Mouse (Mus musculus) midbrain, embryonic 10.5 days (tissue): ENCODE data around the gene Ugt1a8. TPM values are rescaled to one million over a fixed set of nuclear protein-coding genes. Genes with fewer than 3 reads are reported as not detected.

ENCODE experiments used
- DNase-seq: peaks from one replicate; pipeline ENCODE4 v3.0.0-alpha.2; 2017; ENCODE audit warnings: low spot score
- H3K27ac ChIP-seq: fragments of 300-500 bp; sonication (generic); replicated peaks from 2 replicates; pipeline ENCODE4 v1.5.1; 2016; ENCODE audit warnings: mild to moderate bottlenecking
- H3K27me3 ChIP-seq: fragments of 300-500 bp; sonication (generic); 2 replicates; pipeline ENCODE4 v1.6.1; 2016; ENCODE audit warnings: low read depth, mild to moderate bottlenecking; ENCODE audit not compliant: poor library complexity, severe bottlenecking
- H3K36me3 ChIP-seq: fragments of 300-500 bp; sonication (generic); 2 replicates; pipeline ENCODE4 v1.6.1; 2016; ENCODE audit warnings: mild to moderate bottlenecking, moderate library complexity
- H3K4me1 ChIP-seq: fragments of 300-500 bp; sonication (generic); 2 replicates; pipeline ENCODE4 v1.6.1; 2016
- H3K4me3 ChIP-seq: fragments of 300-500 bp; sonication (generic); 2 replicates; pipeline ENCODE4 v1.5.1; 2016; ENCODE audit warnings: mild to moderate bottlenecking, moderate library complexity
- H3K9me3 ChIP-seq: fragments of 300-500 bp; sonication (generic); replicated peaks from 2 replicates; pipeline ENCODE4 v1.6.1; 2016; ENCODE audit warnings: mild to moderate bottlenecking
- WGBS: fragments of 180-500 bp; shearing (Covaris S2); methylation state at CpG from one replicate; pipeline ENCODE4 v1.1.7; 2016; 5-methylcytosine and 5-hydroxymethylcytosine counted together
- polyA plus RNA-seq: library from polyadenylated mRNA; unstranded; fragments of >200 nt; fragmentation: Nextera tagmentation; extraction: Ambion mirVana; gene quantifications from 2 replicates; pipeline ENCODE4 v1.2.1, GENCODE M21; 2016

Ugt1a8 gene
- polyA plus RNA-seq, 1 experiment from 2014 or later = not detected

DNA sequence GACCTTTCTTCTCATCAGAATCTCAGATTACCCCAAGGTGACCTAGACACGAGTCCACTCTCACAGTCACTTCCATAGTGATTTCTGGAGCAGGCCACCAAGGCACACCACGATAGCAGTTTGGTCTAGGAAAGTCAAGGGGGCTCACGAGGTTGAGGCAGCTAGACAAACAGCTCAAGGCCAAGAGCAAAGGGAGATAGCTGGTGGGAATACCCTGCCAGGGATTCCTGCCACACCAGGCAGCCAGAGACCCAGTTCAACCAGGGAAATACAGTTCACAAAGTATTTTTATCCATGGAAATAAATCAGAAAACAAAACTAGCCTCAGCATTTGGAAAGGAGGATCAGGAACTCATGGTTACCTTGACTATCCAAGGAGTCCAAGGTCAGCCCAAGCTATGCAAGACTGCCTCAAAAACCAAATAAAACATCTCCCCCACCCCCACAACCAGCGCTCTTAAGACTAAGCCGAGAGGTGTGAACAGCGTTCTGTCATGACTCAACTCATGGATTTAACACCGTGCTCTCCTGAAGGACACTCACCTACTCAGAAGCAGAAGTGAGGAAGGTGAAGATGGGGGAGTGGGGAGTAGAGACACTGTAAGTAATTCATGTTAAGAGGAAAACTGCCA is 176.7 kb downstream of the Ugt1a8 start:
- H3K27ac ChIP-seq = no peak overlapping the region
- 87% methylated on average over 7 of the region's 7 CpGs for WGBS
- H3K36me3 ChIP-seq = peaks cover 100% of the 10 kb centered on the region
- H3K27me3 ChIP-seq = no peaks in the 10 kb centered on the region
- no peaks in the 10 kb centered on the region for H3K4me1 ChIP-seq
- peaks cover 87% of the 10 kb centered on the region for H3K9me3 ChIP-seq
- no peak for DNase-seq
- no peak overlapping the region for H3K4me3 ChIP-seq

DNA sequence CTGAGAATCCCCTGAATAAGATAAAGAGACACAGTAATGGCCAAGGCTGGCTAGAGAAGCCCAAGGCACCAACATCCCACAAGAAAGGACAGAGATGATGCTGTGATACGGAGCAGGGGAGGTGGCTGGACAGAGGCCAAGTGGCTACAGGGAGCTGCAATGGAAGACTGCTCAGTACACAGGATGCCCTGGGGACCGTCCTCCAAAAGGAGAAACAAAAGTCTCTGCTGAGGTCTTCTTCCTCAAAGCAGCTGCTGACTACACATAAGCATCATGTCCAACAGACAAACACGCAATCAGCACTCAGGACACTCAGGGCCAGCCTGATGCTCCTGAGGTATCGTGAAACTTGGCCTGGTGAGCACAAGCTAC is 177.2 kb downstream of the Ugt1a8 start:
- H3K9me3 ChIP-seq = peaks cover 82% of the 10 kb centered on the region
- no peak overlapping the region for H3K4me3 ChIP-seq
- no peak for DNase-seq
- H3K27me3 ChIP-seq = no peaks in the 10 kb centered on the region
- no peaks in the 10 kb centered on the region for H3K4me1 ChIP-seq
- H3K27ac ChIP-seq = no peak overlapping the region
- peaks cover 100% of the 10 kb centered on the region for H3K36me3 ChIP-seq
- 79% methylated on average over 4 of the region's 4 CpGs for WGBS

DNA sequence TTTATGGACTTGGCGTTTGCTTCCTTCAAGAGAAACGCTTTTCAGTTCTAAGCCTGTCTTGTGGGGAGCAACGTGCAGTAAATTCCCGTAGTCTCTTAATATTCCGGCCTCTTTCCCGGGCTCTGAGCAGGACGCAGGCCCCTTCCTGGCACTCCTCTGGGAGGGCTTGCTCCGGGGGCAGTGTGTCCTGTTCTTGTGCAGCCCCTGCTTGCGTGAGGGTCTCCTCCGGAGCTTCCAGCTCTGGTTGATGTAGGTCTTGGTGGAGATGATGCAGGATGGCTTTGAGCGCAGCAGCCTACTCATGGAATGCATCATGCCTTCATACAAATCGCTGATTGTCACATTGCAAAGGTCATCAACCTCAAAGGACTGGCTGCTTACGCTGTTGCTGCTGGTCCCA is 178.5 kb downstream of the Ugt1a8 start:
- H3K27me3 ChIP-seq = no peaks in the 10 kb centered on the region
- no peak overlapping the region for H3K4me3 ChIP-seq
- no peaks in the 10 kb centered on the region for H3K4me1 ChIP-seq
- H3K36me3 ChIP-seq = peaks cover 96% of the 10 kb centered on the region
- H3K27ac ChIP-seq = no peak overlapping the region
- 90% methylated on average over 13 of the region's 13 CpGs for WGBS
- DNase-seq = no peak
- peaks cover 69% of the 10 kb centered on the region for H3K9me3 ChIP-seq

DNA sequence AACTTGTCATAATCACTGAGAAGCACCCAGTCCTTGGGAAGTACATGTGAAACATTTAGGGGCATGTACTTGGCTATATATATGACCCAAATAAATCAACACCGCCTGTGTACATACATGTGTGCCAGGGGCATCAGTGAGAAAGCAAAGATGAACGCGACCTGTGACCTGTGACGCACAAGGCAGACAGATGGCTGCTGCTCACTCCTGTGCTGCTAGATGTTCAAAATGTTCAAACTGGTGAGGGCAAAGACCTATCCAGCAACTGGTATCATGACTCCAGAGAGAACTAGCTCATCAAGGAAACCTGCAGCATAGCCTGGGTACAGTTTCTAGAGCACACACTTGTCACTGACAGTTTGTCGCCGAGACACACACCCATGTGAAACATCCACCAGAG is 179.9 kb downstream of the Ugt1a8 start:
- Histone ChIP-seq H3K36me3 (peaks cover 96% of the 10 kb centered on the region), H3K4me1 (no peaks in the 10 kb centered on the region), H3K4me3 (no peak overlapping the region), H3K27ac (no peak overlapping the region), H3K9me3 (peaks cover 61% of the 10 kb centered on the region), H3K27me3 (no peaks in the 10 kb centered on the region)
- WGBS = 95% methylated on average over 6 of the region's 6 CpGs
- DNase-seq = no peak

DNA sequence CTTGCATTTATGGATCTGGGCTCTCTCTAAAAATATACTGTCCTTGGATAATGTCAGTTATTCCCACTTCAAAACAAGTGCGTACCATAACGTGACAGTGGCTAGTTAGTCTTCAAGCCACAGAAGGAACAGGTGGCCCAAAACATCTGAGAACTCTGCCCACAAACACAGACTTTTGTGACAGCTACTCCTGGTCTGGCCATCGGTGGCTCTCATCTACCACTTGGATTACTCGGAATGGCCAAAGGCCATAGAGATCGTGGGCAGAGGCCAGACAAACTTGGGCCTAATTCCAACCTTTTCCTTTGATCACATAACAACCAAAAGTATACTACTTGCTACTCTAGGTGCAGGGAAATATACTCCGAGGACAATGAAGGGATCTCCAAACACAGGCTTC is 180.5 kb downstream of the Ugt1a8 start:
- no peak overlapping the region for H3K27ac ChIP-seq
- no peaks in the 10 kb centered on the region for H3K4me1 ChIP-seq
- no peak overlapping the region for H3K4me3 ChIP-seq
- 88% methylated on average over 6 of the region's 6 CpGs for WGBS
- peaks cover 96% of the 10 kb centered on the region for H3K36me3 ChIP-seq
- DNase-seq = no peak
- no peaks in the 10 kb centered on the region for H3K27me3 ChIP-seq
- H3K9me3 ChIP-seq = peaks cover 58% of the 10 kb centered on the region

Other genes with a start within 250 kb of the Ugt1a8 start
- 37.8 and 41.6 TPM in 2 replicates for gene Dgkd, start 234.5 kb upstream of the Ugt1a8 start, polyA plus RNA-seq
- 30.9 and 35.0 TPM in 2 replicates for gene Usp40, start 79.3 kb upstream of the Ugt1a8 start, polyA plus RNA-seq
- not detected in 2 replicates for gene Ugt1a10, start 32.4 kb upstream of the Ugt1a8 start, polyA plus RNA-seq
- gene Ugt1a9, start 17.0 kb upstream of the Ugt1a8 start, polyA plus RNA-seq = not detected in 2 replicates
- 0.56 and 1.1 TPM in 2 replicates for gene Ugt1a7c, start 7.2 kb downstream of the Ugt1a8 start, polyA plus RNA-seq
- gene Ugt1a6b, start 15.4 kb downstream of the Ugt1a8 start, polyA plus RNA-seq = not detected in 2 replicates
- not detected in 2 replicates for gene Ugt1a6a, start 47.0 kb downstream of the Ugt1a8 start, polyA plus RNA-seq
- not detected in 2 replicates for gene Ugt1a5, start 78.2 kb downstream of the Ugt1a8 start, polyA plus RNA-seq
- not detected in 2 replicates for gene Ugt1a2, start 112.8 kb downstream of the Ugt1a8 start, polyA plus RNA-seq
- gene Dnajb3, start 118.0 kb downstream of the Ugt1a8 start, polyA plus RNA-seq = 10.7 and 11.1 TPM in 2 replicates
- gene Ugt1a1, start 124.1 kb downstream of the Ugt1a8 start, polyA plus RNA-seq = not detected in 2 replicates
- 0.91 and 1.3 TPM in 2 replicates for gene Mroh2a, start 139.2 kb downstream of the Ugt1a8 start, polyA plus RNA-seq
- gene Hjurp, start 189.8 kb downstream of the Ugt1a8 start, polyA plus RNA-seq = 213 and 222 TPM in 2 replicates
- not detected in 2 replicates for gene Trpm8, start 189.8 kb downstream of the Ugt1a8 start, polyA plus RNA-seq